Mouse (Mus musculus): ENCODE data around the gene Acsl5.

GRCm38 (mm10) chr19:55305024-55305423, 53.3 kb downstream of the Acsl5 start:
- TF ChIP-seq CTCF (IDR thresholded peaks at IDR 0.05; ENCODE audit: control insufficient read depth, insufficient read depth, insufficient read length) (no peak), MYOG (IDR thresholded peaks at IDR 0.05; ENCODE audit: control insufficient read depth, extremely low read depth, insufficient read length) (no peak), USF1 (IDR thresholded peaks at IDR 0.05; ENCODE audit: low read depth) (no peak), MYOD1 (IDR thresholded peaks at IDR 0.05; ENCODE audit: control insufficient read depth, insufficient read length, low read depth) (no peak), CEBPB (IDR thresholded peaks at IDR 0.05; ENCODE audit: low read depth) (no peak)
